Mouse (Mus musculus): Measurements from ENCODE around the gene Park7. TPM values are rescaled to one million over a fixed set of nuclear protein-coding genes. Genes with fewer than 3 reads are reported as not detected.
A peak's percentile ranks its signal among the peaks of the same experiment; 100 is the strongest.

Gene Park7
- polyA plus RNA-seq, 1 experiment: 427 TPM

DNA sequence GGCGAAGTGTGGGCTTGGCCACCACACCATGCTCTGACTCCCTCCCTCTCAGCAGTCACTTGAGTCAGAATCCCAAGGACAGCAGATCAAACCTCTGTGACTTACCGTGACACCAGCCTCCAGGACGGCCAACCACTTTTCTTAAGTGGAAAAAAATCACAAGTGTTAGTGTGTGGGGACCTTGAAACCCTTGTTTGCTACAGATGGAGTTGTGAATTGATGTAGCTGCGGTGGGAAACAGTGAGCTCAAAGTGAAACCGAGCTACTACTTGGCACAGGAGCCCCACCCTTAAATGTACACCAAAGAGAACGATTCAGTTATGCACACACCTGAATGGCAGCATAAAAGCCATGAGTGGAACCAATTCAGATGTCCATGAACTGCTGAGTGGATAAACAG lies 10.7 kb upstream of the Park7 start:
- TF ChIP-seq GATA1 (IDR thresholded peaks at IDR 0.05; ENCODE audit: low read length): no peak

GRCm38 (mm10) chr4:150924308-150924707 lies 10.1 kb upstream of the Park7 start:
- TF ChIP-seq GATA1 (IDR thresholded peaks at IDR 0.05; ENCODE audit: low read length): peak; percentile 58

- TF ChIP-seq GATA1 (IDR thresholded peaks at IDR 0.05; ENCODE audit: low read length): no peak
Measured at GRCm38 (mm10) chr4:150921206-150921605, 7.0 kb upstream of the Park7 start.

DNA sequence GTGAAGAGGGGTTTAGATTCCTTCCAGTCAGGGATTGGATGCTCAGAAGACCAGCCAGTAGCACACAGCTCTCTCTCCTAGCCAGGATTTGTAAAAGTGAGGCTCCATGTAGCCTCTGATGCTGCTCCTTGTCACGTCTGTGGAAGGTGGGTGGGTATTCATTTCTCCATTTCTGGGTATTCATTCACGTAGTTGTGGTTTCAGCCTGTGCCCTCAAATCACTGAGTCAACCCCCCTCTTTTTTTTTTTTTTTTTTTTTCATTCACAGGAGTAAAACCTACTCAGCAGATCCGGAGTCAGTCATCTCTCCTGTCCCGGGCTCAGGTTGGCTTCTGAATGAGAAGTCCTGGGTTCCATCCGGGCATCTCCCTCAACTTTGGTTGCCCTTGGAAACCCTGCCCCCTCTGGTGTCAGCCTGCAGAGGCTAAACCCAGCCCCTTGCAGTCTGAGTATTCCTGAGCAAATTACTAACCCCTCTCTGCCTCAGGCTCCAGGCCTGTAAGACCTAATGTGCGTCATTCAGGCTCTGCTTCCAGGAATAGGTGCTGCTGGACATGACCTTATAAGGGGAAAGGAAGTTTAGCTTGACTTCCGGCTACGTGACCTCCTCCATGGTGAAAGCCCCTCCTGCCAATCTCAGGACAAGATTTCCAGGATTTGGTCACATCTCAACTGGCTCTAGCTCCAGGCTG lies 3.2 kb upstream of the Park7 start:
- no peak for TF ChIP-seq GATA1 (IDR thresholded peaks at IDR 0.05; ENCODE audit: low read length)

DNA sequence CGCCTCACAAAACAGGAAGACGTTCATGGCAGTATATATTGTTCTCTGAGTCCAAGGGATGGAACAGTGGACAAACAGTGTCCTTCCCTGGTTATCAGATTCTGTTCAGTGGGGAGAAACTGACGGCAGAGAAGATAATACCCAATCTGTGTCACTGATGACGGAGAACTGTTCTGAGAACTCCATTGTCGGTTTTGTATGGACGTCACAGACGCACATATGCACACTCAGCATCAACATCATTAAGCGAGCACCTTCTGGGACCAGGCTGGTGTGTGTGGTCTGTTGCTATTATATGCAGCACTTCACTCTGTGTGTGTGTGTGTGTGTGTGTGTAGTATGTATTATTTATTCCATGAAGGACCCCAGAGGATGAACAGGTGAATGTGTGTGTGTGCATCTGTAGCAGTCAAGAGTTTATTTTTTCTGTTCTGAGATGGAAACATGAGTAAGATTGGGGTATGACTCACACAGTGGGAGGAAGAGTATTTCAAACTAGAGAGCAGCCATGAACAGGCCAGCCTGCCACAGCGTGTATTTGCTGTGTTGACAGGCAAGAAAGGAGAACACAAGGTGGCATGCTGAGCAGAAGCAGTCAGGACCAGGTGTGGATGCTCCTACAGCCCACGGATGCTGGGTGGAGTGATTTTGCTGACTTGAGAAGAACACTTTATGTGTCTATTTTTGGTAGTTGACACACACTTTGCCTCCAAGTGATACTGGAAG lies 1.1 kb upstream of the Park7 start:
- no peak for TF ChIP-seq GATA1 (IDR thresholded peaks at IDR 0.05; ENCODE audit: low read length)

- no peak for TF ChIP-seq GATA1 (IDR thresholded peaks at IDR 0.05; ENCODE audit: low read length)
Measured at GRCm38 (mm10) chr4:150913743-150914142, 494 bp downstream of the Park7 start.

DNA sequence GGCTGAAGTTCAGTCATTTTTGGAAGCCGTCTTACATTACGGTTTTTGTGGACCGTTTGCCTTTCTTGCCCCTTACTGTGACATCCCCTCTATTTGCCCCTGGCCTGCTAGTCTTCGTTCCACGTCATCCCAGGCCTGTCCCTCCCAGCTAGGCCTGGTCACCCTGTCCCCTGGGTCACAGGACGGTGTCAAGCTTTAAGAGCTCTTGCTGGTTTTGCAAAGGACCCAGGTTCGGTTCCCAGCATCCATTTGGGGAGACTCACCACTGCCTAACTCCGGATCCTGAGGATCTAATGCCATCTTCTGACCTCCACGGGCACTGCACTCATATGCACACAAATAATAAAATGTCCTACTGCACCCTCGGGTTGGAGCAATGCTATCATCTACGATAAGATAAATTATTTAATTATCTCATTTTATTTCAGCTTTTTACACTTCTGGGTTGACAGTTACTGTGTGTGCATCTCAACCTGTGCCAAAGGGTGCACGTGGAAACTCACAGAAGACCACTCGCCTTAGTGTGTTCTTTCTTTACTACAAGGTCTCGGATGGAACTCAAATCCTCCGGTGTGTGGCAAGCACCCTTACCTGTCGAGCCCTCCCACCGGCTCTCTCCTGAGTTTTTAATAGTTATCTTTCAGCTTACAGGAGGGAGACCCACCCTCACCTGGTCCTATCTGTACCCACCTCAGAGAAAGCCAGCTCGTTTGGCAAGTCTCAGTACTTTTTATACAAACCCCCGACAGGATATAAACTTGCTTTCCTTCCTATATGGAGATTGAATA lies 3.9 kb downstream of the Park7 start:
- no peak for TF ChIP-seq GATA1 (IDR thresholded peaks at IDR 0.05; ENCODE audit: low read length)

GRCm38 (mm10) chr4:150909451-150910156 lies 4.6 kb downstream of the Park7 start:
- TF ChIP-seq GATA1 (IDR thresholded peaks at IDR 0.05; ENCODE audit: low read length): no peak

- no peak for TF ChIP-seq GATA1 (IDR thresholded peaks at IDR 0.05; ENCODE audit: low read length)
Measured at GRCm38 (mm10) chr4:150907099-150907498, 7.1 kb downstream of the Park7 start.

DNA sequence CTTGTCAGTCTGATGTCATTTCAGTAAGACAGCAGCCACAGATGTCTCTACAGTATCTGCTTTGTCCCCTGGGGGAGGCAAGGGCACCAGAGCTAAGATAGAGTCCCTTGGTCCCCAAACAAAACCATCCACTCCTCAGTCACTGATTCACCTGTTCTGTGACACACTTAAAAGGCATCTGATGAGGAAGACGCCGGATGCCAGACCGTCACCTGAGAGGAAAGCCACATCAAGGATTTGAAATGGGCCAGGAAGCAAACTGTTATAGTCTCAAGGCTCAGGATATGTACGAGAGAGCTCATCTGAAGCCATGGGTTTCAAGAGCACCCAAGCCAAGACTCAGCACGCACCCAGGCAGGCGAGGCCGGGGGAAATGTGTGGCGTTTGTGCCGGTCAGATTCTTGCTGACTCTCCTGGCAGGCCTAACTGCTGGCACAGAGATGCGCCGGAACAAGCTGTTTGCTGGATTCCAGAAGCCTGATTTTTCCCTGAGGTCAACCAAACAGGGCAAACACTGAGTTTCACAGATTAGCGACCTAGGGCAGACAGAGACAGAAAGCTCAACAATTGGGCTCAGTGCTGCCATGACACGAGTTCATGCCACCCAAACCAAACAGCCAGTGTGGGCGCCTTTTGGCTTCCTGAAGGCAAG lies 11.0 kb downstream of the Park7 start:
- TF ChIP-seq GATA1 (IDR thresholded peaks at IDR 0.05; ENCODE audit: low read length): no peak

DNA sequence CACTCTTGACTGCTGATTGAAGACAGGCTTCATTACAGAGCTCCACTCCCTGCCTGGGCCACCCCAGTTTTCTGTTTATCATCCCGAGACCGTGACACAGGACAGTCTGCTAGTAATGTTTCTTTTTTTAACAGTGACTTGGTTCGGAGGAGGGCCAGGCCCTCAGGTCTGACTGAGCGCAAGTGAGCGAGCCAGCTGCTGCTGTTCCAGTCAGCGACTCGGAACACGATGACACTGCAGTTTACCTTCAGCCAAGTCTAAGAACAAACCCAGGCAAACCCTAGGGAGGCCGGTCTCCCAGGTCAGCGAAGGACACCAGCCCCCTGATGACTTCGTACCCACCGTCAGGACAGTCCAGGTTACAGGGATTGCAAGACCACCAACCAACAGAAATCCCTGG lies 12.2 kb downstream of the Park7 start:
- no peak for TF ChIP-seq GATA1 (IDR thresholded peaks at IDR 0.05; ENCODE audit: low read length)

- TF ChIP-seq GATA1 (IDR thresholded peaks at IDR 0.05; ENCODE audit: low read length): no peak
Measured at GRCm38 (mm10) chr4:150901651-150902050, 12.6 kb downstream of the Park7 start.

DNA sequence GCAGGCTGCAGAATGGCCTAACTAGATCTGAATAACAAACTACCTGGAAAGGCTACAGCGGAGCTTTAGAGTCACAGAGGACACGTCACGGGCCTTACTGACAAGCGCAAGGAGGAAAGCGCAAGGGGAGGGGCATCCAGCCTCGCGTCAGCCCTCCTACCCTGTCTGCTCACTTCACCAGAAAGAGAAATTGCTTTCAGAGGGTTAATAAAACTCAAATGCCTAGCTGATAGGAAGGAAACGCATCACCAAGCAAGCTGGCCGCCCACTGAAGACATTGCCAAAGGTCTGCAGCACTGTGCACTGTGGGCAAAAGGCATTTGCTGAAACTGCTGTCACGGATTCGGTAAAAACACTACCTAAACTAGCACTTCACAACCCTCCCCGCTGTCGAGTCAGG lies 13.8 kb downstream of the Park7 start:
- no peak for TF ChIP-seq GATA1 (IDR thresholded peaks at IDR 0.05; ENCODE audit: low read length)

- TF ChIP-seq GATA1 (IDR thresholded peaks at IDR 0.05; ENCODE audit: low read length): no peak
Measured at GRCm38 (mm10) chr4:150898716-150899365, 15.4 kb downstream of the Park7 start.

Data from G1E-ER4 (cell line).